Mouse (Mus musculus) small intestine, adult 2 months (tissue): ENCODE measurements around the gene Plin3. TPM values are rescaled to one million over a fixed set of nuclear protein-coding genes. Genes with fewer than 3 reads are reported as not detected.

Experiments used
- H3K27ac ChIP-seq: fragments of 200-500 bp; 2 replicates; pipeline ENCODE4 v1.5.1; 2012; ENCODE audit warnings: low read depth, low read length, control low read depth, inconsistent platforms; ENCODE audit not compliant: insufficient read depth
- H3K27me3 ChIP-seq: fragments of 200-500 bp; 2 replicates; pipeline ENCODE4 v1.6.1; 2012; ENCODE audit warnings: mild to moderate bottlenecking, moderate library complexity, low read length, inconsistent platforms; ENCODE audit not compliant: control insufficient read depth, insufficient read depth
- H3K36me3 ChIP-seq: fragments of 200-500 bp; 2 replicates; pipeline ENCODE4 v1.6.1; 2012; ENCODE audit warnings: mild to moderate bottlenecking, low read length, control low read depth, inconsistent platforms; ENCODE audit not compliant: control insufficient read depth, insufficient read depth
- H3K4me1 ChIP-seq: fragments of 200-500 bp; 2 replicates; pipeline ENCODE4 v1.6.1; 2012; ENCODE audit warnings: low read length, inconsistent platforms, mixed read lengths; ENCODE audit not compliant: control insufficient read depth, insufficient read depth, insufficient read length
- H3K4me3 ChIP-seq: fragments of 200-500 bp; 2 replicates; pipeline ENCODE4 v1.5.1; 2012; ENCODE audit warnings: low read depth, mild to moderate bottlenecking, control low read depth, inconsistent platforms, low read length, moderate library complexity
- CTCF ChIP-seq: fragments of 200-500 bp; IDR thresholded peaks from 2 replicates; pipeline ENCODE4 v1.5.1; 2012; ENCODE audit warnings: low read depth, mild to moderate bottlenecking, control low read depth, inconsistent platforms, low read length, moderate library complexity, mixed read lengths; ENCODE audit not compliant: insufficient replicate concordance, insufficient read length; ENCODE audit errors: extremely low read depth
- POLR2A ChIP-seq: fragments of 200-500 bp; IDR thresholded peaks from 2 replicates; pipeline ENCODE4 v1.6.1; 2012; ENCODE audit warnings: low read depth, mild to moderate bottlenecking, control low read depth, inconsistent platforms, low read length, moderate library complexity
- WGBS: fragments of 180-500 bp; shearing (Covaris S2); methylation state at CpG from one replicate; pipeline ENCODE4 v1.1.7; 2018; 5-methylcytosine and 5-hydroxymethylcytosine counted together
- polyA plus RNA-seq: library from polyadenylated mRNA; depleted of rRNA; stranded (reverse); fragments of >200 nt; gene quantifications from 2 replicates; pipeline ENCODE4 v1.2.3, GENCODE M21; 2012

The Plin3 gene
- polyA plus RNA-seq, 1 experiment, result 299 TPM

DNA sequence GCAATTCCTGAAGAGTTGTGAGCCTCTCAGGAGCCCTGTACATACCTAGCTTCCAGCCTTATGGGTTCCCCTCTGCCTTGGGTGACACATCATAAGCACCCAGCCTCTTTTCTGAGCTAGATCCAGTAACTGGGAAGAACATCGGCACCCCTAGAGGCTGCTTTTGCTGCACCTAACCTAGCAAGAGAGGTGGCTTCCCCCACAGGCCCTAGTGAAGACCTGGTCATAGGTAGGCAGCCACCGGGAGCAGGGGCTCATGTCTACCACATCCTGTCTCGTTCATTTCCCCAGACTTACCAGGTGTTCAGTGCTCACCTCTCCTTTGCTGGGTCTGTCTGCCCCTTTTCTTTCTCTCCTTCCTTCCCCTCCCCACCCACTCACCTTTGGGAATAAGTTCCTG, 37.7 kb upstream of the Plin3 start:
- WGBS, result 67% methylated on average over 3 of the region's 3 CpGs

DNA sequence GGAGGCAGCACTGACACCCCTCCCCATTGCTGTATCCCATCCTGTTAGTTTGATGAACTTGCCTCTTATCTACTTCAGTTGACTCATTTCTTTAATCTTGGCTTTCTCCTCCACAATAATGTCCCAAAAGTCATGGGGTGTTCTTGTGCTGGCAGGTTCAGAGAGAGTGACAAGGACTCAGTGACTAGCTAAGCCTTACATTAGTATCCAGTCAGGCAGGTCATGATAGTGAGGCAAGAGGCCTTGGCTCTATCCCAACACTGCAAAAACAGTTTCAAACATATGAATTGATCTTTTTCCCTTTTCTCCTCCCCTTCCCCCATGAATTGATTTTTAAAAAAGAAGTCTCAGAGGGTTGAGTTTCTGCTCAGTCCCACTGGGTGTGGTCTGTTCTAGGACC, 36.6 kb upstream of the Plin3 start:
- Histone ChIP-seq H3K4me1 (peaks cover 8% of the 10 kb centered on the region; the same call in 1 of the 2 replicates), H3K36me3 (no peaks in the 10 kb centered on the region), H3K27ac (no peak overlapping the region), H3K27me3 (no peaks in the 10 kb centered on the region), H3K4me3 (no peak overlapping the region)
- TF ChIP-seq POLR2A (no peak), CTCF (no peak)

More for the DNA sequence above, 37.7 kb upstream of the Plin3 start:
- peaks cover 6% of the 10 kb centered on the region; the same call in 1 of the 2 replicates for H3K4me1 ChIP-seq
- no peak overlapping the region for H3K4me3 ChIP-seq
- H3K27ac ChIP-seq, result no peak overlapping the region
- no peaks in the 10 kb centered on the region for H3K27me3 ChIP-seq
- TF ChIP-seq POLR2A (no peak), CTCF (no peak)
- H3K36me3 ChIP-seq, result no peaks in the 10 kb centered on the region

GRCm38 (mm10) chr17:56326153-56327147, 33.8 kb upstream of the Plin3 start:
- Histone ChIP-seq H3K36me3 (no peaks in the 10 kb centered on the region; the same call in 1 of the 2 replicates), H3K4me3 (peak overlapping the region; percentile 79), H3K27ac (peak overlapping the region; percentile 45), H3K4me1 (peaks cover 8% of the 10 kb centered on the region; the same call in 1 of the 2 replicates), H3K27me3 (no peaks in the 10 kb centered on the region)
- TF ChIP-seq POLR2A (no peak), CTCF (no peak)
- WGBS, result 1% methylated on average over 63 of the region's 67 CpGs

DNA sequence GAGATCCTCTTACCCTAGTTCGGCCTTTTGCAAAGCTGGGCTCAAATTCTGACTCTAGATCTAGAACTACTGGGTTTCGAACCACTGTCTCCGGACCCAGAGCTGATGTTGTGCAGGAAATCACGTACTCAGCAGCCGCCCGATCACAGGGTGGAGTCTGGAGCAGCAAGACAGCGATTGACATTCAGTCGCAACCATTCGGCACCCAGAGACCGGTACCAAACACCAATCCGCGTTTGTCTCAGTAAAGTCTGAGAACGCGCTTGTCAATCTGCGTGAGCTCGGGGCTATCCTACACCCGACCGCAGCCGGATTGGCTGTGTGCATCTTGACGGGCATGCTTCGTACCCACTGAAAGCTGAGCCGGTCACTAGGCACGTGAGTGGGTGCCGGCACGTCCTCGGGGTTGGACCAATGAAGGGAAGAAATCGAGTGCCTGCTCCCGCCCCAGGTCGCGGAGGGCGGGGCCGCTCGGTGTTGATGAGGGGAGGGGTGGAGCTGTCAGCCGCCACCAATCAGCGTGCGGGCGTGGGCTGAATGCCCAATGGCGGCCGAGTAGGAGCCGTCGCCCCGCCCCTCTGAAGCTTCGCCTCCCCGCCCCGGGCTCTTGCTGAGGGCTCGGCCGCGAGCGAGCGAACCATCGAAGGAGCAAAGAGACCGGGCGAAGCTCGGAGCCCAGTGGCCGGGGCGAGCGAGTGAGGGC, 32.9 kb upstream of the Plin3 start, which contains the start of gene Kdm4b:
Gene Kdm4b (plus strand): TSS at position 613 of the 703 bp plus-strand sequence.
- Histone ChIP-seq H3K27me3 (no peaks in the 10 kb centered on the region), H3K4me3 (peak within 1 kb of the TSS; percentile 79), H3K27ac (peak within 1 kb of the TSS; percentile 48), H3K4me1 (peaks cover 8% of the 10 kb centered on the region; the same call in 1 of the 2 replicates), H3K36me3 (no peaks in the 10 kb centered on the region; the same call in 1 of the 2 replicates)
- TF ChIP-seq POLR2A (peak; percentile 87), CTCF (no peak)
- under 1% methylated on average over 57 of the region's 57 CpGs for WGBS

DNA sequence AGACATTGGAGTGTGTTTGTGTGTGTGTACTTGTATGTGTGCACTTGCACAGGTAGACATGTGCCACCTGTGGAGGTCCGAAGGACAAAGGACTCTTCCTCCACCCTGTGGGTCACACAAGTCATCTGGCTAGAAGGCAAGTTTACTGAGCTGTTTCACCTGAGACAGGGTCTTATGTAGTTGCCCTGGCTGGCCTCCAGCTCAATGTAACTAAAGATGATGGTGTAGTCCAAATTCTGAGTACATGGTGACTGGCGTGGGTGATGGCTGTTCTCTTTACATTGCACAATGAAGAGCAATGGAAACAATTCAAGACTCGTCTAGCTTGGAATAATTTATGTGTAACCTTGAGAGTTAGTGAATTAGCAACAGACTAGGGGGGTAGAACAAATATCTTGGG, 31.7 kb upstream of the Plin3 start:
- H3K36me3 ChIP-seq, result no peaks in the 10 kb centered on the region; the same call in 1 of the 2 replicates
- WGBS, result 73% methylated on average over 3 of the region's 3 CpGs
- H3K4me1 ChIP-seq, result peaks cover 8% of the 10 kb centered on the region; the same call in 1 of the 2 replicates
- TF ChIP-seq POLR2A, result no peak
- TF ChIP-seq CTCF, result no peak
- no peak overlapping the region for H3K4me3 ChIP-seq
- H3K27ac ChIP-seq, result no peak overlapping the region
- no peaks in the 10 kb centered on the region for H3K27me3 ChIP-seq

DNA sequence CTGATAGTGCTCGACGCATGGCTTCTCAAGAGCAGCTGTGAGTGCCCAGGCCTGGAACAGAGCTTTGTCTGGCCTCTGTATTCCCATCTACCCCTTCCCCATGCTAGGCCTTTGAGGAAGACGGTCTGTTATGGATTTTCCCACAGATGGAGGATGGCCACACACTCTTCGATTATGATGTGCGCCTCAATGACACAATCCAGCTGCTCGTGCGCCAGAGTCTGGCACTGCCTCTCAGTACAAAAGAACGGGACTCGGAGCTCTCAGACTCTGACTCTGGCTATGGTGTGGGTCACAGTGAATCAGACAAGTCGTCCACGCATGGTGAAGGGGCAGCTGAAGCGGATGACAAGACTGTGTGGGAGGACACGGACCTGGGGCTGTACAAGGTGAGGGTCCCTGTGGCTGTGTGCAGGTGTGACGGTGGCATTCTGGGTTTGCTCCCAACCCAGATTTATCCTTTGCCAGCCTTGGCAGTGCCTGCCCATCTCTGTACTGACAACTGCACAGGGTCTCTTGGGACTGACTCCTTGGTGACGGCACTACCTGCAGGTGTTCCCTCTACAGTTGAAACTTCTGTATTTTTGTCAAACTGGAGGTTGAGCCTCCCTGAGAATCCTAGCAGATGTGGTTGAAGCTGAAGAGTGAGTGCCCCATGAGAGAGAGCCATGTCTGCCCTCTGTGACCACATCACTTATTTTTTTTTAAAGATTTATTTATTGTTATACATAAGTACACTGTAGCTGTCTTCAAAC, 16.7 kb upstream of the Plin3 start:
- no peak for TF ChIP-seq CTCF
- 87% methylated on average over 15 of the region's 15 CpGs for WGBS

More for the DNA sequence above, 16.7 kb upstream of the Plin3 start:
- Histone ChIP-seq H3K36me3 (peaks cover 7% of the 10 kb centered on the region; the same call in 1 of the 2 replicates), H3K4me1 (peaks cover 10% of the 10 kb centered on the region), H3K4me3 (no peak overlapping the region), H3K27me3 (no peaks in the 10 kb centered on the region), H3K27ac (no peak overlapping the region)
